10 mouse cellular contexts compared by ENCODE assay signal in the genomic region with DNA sequence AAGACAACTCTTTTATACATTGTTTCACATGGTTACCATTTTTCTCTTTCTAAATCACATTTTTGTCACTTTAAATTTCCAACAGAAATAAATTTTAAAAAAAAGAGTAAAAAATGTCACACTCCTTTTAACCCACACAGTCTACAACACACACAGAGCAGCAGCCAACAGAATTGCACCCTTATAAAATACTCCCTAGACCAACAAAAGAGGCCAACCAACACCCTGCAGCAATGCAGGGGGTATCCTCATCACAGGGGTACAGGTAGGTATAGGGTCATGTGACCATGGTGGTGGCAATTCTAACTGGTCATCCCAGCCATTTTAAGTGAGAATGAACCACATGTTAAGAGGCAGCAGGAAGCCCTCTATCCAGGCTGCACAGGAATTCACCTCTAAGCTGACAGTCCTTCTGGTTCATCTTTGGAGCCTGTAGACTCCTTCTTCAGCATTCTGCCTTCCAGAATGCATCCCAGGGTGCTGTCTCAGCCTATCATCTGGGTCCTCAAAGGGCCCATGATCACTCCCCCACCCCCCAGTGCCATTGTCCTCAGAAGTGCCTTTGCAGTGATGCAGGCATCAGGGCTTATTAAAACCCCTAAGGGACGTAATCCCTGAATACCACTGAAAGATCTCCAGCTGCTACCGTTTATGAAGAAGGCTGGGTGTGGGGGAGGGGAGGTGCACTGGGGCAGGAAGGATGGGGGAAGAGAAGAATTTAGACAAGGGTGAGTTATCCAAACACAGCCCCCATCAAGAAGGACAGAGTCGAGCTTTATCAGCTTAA. TPM values are rescaled to one million over a fixed set of nuclear protein-coding genes. Genes with fewer than 3 reads are reported as not detected.
DNase-seq lines count a peak whose midpoint lies in the region; ATAC-seq and TF ChIP-seq lines count a peak whose summit lies in the region.
"Had no signal": no experiment of that assay in that cellular context is flagged by ENCODE, and none has a peak within 500 bp of the region (broad histone marks: within the 10 kb centered on the region; RNA-seq: fewer than 3 reads in every experiment).

No protein-coding gene starts in this region.

- H3K27me3 ChIP-seq in heart, embryonic 14.5 days (ENCODE audit: control insufficient read depth, insufficient read depth, low read length) = no peaks in the 10 kb centered on the region
- no peaks in the 10 kb centered on the region for H3K27me3 ChIP-seq in Patski
- H3K27me3 ChIP-seq in forebrain, embryonic 13.5 days = no peaks in the 10 kb centered on the region
- H3K27me3 ChIP-seq in midbrain, embryonic 14.5 days (ENCODE audit: control insufficient read depth, insufficient read depth, low read length) = no peaks in the 10 kb centered on the region
- H3K27me3 ChIP-seq: liver, embryonic 15.5 days had no signal

- WGBS in heart, embryonic 14.5 days = 5% methylated on average over 3 of the region's 3 CpGs
- 1% methylated on average over 3 of the region's 3 CpGs for WGBS in forebrain, embryonic 13.5 days
- 0% methylated on average over 3 of the region's 3 CpGs for WGBS in midbrain, embryonic 14.5 days

- H3K9me3 ChIP-seq in heart, embryonic 14.5 days (ENCODE audit: control insufficient read depth, low read length) = no peaks in the 10 kb centered on the region
- no peaks in the 10 kb centered on the region for H3K9me3 ChIP-seq in forebrain, embryonic 13.5 days (replicated peaks)
- no peaks in the 10 kb centered on the region for H3K9me3 ChIP-seq in midbrain, embryonic 14.5 days (ENCODE audit: control insufficient read depth, low read length)
- H3K9me3 ChIP-seq: liver, embryonic 15.5 days had no signal

- H3K4me1 ChIP-seq in heart, embryonic 14.5 days (ENCODE audit: control insufficient read depth in 2 of 2, insufficient read depth in 2 of 2, low read length in 2 of 2) = peaks cover 10 to 20% of the 10 kb centered on the region in 2 experiments
- peaks cover 14% of the 10 kb centered on the region for H3K4me1 ChIP-seq in forebrain, embryonic 13.5 days
- peaks cover 36% of the 10 kb centered on the region for H3K4me1 ChIP-seq in midbrain, embryonic 14.5 days (ENCODE audit: control insufficient read depth, insufficient read depth, low read length)
- H3K4me1 ChIP-seq: liver, embryonic 15.5 days had no signal

- no peak for TF ChIP-seq CTCF in Patski (IDR thresholded peaks at IDR 0.05)

- DNase-seq in heart, adult 18-20 months = no peak
- no peak for DNase-seq in Patski (ENCODE audit: low read depth, low spot score)
- peak; percentile 79 for DNase-seq in midbrain, embryonic 14.5 days
- no peak for DNase-seq in right cerebral cortex, postnatal 10 days (ENCODE audit: low spot score in 2 of 2)
- DNase-seq in gastrocnemius, adult 18-20 months (ENCODE audit: low spot score) = no peak
- DNase-seq in left cerebral cortex, postnatal 25 days (ENCODE audit: low spot score in 2 of 2) = no peak
- DNase-seq: cerebellum, adult 11 months had no signal

- no peak overlapping the region for H3K4me3 ChIP-seq in heart, embryonic 14.5 days (ENCODE audit: control insufficient read depth in 1 of 2, insufficient read depth in 1 of 2, low read depth in 1 of 2, low read length in 2 of 2)
- H3K4me3 ChIP-seq in forebrain, embryonic 13.5 days = no peak overlapping the region
- no peak overlapping the region; the same call in 1 of the 2 replicates for H3K4me3 ChIP-seq in midbrain, embryonic 14.5 days (replicated peaks; ENCODE audit: low read depth, low read length)
- H3K4me3 ChIP-seq: liver, embryonic 15.5 days had no signal

- ATAC-seq in heart, embryonic 14.5 days (ENCODE audit: insufficient number of reproducible peaks, insufficient read depth, low FRiP score, low read depth) = no peak
- ATAC-seq in Patski = peak; percentile 39
- peak; percentile 63 for ATAC-seq in forebrain, embryonic 13.5 days
- ATAC-seq in midbrain, embryonic 14.5 days (ENCODE audit: low FRiP score, low TSS enrichment) = peak; percentile 80

- in situ Hi-C loops in Patski (cut with MboI; ENCODE audit: low pct_unique_long_range_greater_than_20kb) = no loop called here

- H3K4me2 ChIP-seq in heart, embryonic 14.5 days (ENCODE audit: low read length) = peak overlapping the region; percentile 37
- peak overlapping the region; percentile 38 for H3K4me2 ChIP-seq in forebrain, embryonic 13.5 days
- peak overlapping the region; percentile 38 for H3K4me2 ChIP-seq in midbrain, embryonic 14.5 days (ENCODE audit: low read length)
- H3K4me2 ChIP-seq: liver, embryonic 15.5 days had no signal

- H3K36me3 ChIP-seq in heart, embryonic 14.5 days (ENCODE audit: control insufficient read depth, insufficient read depth, low read length) = no peaks in the 10 kb centered on the region
- no peaks in the 10 kb centered on the region for H3K36me3 ChIP-seq in forebrain, embryonic 13.5 days (ENCODE audit: poor library complexity, severe bottlenecking)
- H3K36me3 ChIP-seq in midbrain, embryonic 14.5 days (ENCODE audit: control insufficient read depth, insufficient read depth, low read length) = no peaks in the 10 kb centered on the region
- H3K36me3 ChIP-seq: liver, embryonic 15.5 days had no signal

- peak overlapping the region; percentile 34 to 39; a peak in 2 of 4 replicates for H3K27ac ChIP-seq in heart, embryonic 14.5 days (replicated peaks in 1 of 2; ENCODE audit: control insufficient read depth in 1 of 2, insufficient read depth in 1 of 2, low read depth in 2 of 2, low read length in 2 of 2)
- H3K27ac ChIP-seq in forebrain, embryonic 13.5 days = no peak overlapping the region
- peak overlapping the region; percentile 1 for H3K27ac ChIP-seq in midbrain, embryonic 14.5 days (replicated peaks; ENCODE audit: low read depth, low read length)
- H3K27ac ChIP-seq: liver, embryonic 15.5 days had no signal

- CTCF ChIA-PET in Patski (lab: Charles Lee) = interaction anchor here (0.6 kb wide), 1 partner anchor 154 kb away, joined by 3 read pairs; no protein-coding TSS in a partner anchor

- intact Hi-C loops in left cerebral cortex, postnatal 25 days (cut with DNase I) = no loop called here

- POLR2A ChIA-PET in Patski (lab: Charles Lee) = interaction anchor here (0.6 kb wide), 1 partner anchor 30 kb away, joined by 3 read pairs; no protein-coding TSS in a partner anchor

- no peak overlapping the region for H3K9ac ChIP-seq in heart, embryonic 14.5 days (ENCODE audit: low read length)
- 0 out of 2 replicates have a peak overlapping the region, but pooled peaks have one; percentile 38 for H3K9ac ChIP-seq in forebrain, embryonic 13.5 days
- no peak overlapping the region for H3K9ac ChIP-seq in midbrain, embryonic 14.5 days (replicated peaks; ENCODE audit: low read length)
- H3K9ac ChIP-seq: liver, embryonic 15.5 days had no signal

RNA-seq across cellular contexts. Expression of a gene that starts 28.1 kb away (rescaled TPM):
- 26.4 and 26.5 TPM in 2 replicates for polyA plus RNA-seq in heart, embryonic 14.5 days (2014; fragmentation: Nextera tagmentation; extraction: Ambion mirVana)
- 10 to 100 TPM; 14.0 to 19.6 TPM for total RNA-seq in heart, adult 18-20 months (2021)
- 18.6 TPM for polyA plus RNA-seq in Patski (2021)
- polyA plus RNA-seq in forebrain, embryonic 13.5 days (2015; fragmentation: Nextera tagmentation; extraction: Ambion mirVana) = 27.2 and 29.2 TPM in 2 replicates
- 53.0 and 90.8 TPM in 2 replicates for polyA plus RNA-seq in midbrain, embryonic 14.5 days (2014; fragmentation: Nextera tagmentation; extraction: Ambion mirVana)
- under 1 TPM; 0.62 to 0.73 TPM for total RNA-seq in gastrocnemius, adult 18-20 months (2021)
- total RNA-seq in left cerebral cortex, postnatal 25 days (2021) = 10 to 100 TPM; 32.8 to 41.5 TPM
